Mouse (Mus musculus): ENCODE data around the gene Mrnip. TPM values are rescaled to one million over a fixed set of nuclear protein-coding genes. Genes with fewer than 3 reads are reported as not detected.

The Mrnip gene
- polyA plus RNA-seq, 1 experiment from 2014 or later, result 7.0 TPM

GRCm38 (mm10) chr11:50243926-50244325 is 69.7 kb downstream of the Mrnip start:
- Histone ChIP-seq H3K27me3 (replicated peaks; ENCODE audit: control insufficient read depth, insufficient read depth, low read length) (no peaks in the 10 kb centered on the region), H3K9ac (ENCODE audit: low read depth, low read length) (no peak overlapping the region), H3K4me3 (ENCODE audit: low read depth, low read length) (no peak overlapping the region), H3K27ac (ENCODE audit: low read depth, low read length) (no peak overlapping the region), H3K9me3 (ENCODE audit: control insufficient read depth) (no peaks in the 10 kb centered on the region), H3K4me2 (replicated peaks; ENCODE audit: low read depth) (no peak overlapping the region), H3K36me3 (ENCODE audit: control insufficient read depth, insufficient read depth) (no peaks in the 10 kb centered on the region), H3K4me1 (replicated peaks; ENCODE audit: control insufficient read depth, insufficient read depth, low read length) (no peaks in the 10 kb centered on the region)
- ATAC-seq, result no peak
- WGBS, result 78% methylated on average over 6 of the region's 6 CpGs
- no peak for TF ChIP-seq CTCF (IDR thresholded peaks at IDR 0.05; ENCODE audit: low read depth)

- Histone ChIP-seq H3K36me3 (ENCODE audit: control insufficient read depth, insufficient read depth) (no peaks in the 10 kb centered on the region), H3K4me2 (replicated peaks; ENCODE audit: low read depth) (no peak overlapping the region), H3K4me1 (replicated peaks; ENCODE audit: control insufficient read depth, insufficient read depth, low read length) (no peaks in the 10 kb centered on the region), H3K27me3 (replicated peaks; ENCODE audit: control insufficient read depth, insufficient read depth, low read length) (no peaks in the 10 kb centered on the region), H3K9ac (ENCODE audit: low read depth, low read length) (no peak overlapping the region), H3K9me3 (ENCODE audit: control insufficient read depth) (no peaks in the 10 kb centered on the region), H3K4me3 (ENCODE audit: low read depth, low read length) (no peak overlapping the region), H3K27ac (ENCODE audit: low read depth, low read length) (no peak overlapping the region)
- no peak for ATAC-seq
- 82% methylated on average over 5 of the region's 5 CpGs for WGBS
- no peak for TF ChIP-seq CTCF (IDR thresholded peaks at IDR 0.05; ENCODE audit: low read depth)
Observed at GRCm38 (mm10) chr11:50245269-50245668, 71.0 kb downstream of the Mrnip start.

- no peaks in the 10 kb centered on the region for H3K36me3 ChIP-seq (ENCODE audit: control insufficient read depth, insufficient read depth)
- H3K4me3 ChIP-seq (ENCODE audit: low read depth, low read length), result no peak overlapping the region
- no peak overlapping the region for H3K9ac ChIP-seq (ENCODE audit: low read depth, low read length)
- WGBS, result 57% methylated on average over 7 of the region's 7 CpGs
- no peak overlapping the region for H3K27ac ChIP-seq (ENCODE audit: low read depth, low read length)
- no peak for ATAC-seq
- no peaks in the 10 kb centered on the region for H3K9me3 ChIP-seq (ENCODE audit: control insufficient read depth)
- TF ChIP-seq CTCF (IDR thresholded peaks at IDR 0.05; ENCODE audit: low read depth), result no peak
- H3K4me1 ChIP-seq (replicated peaks; ENCODE audit: control insufficient read depth, insufficient read depth, low read length), result no peaks in the 10 kb centered on the region
- no peaks in the 10 kb centered on the region for H3K27me3 ChIP-seq (replicated peaks; ENCODE audit: control insufficient read depth, insufficient read depth, low read length)
- H3K4me2 ChIP-seq (replicated peaks; ENCODE audit: low read depth), result no peak overlapping the region
Observed at GRCm38 (mm10) chr11:50248473-50249171, 74.4 kb downstream of the Mrnip start.

Small RNA genes lying within 50 kb of the gene (microRNA-seq; reads per million reads assigned to microRNA genes)
- gene Mir6919, result not detected

Other genes starting within 250 kb of the Mrnip start
- 46.5 and 52.2 TPM in 2 replicates for gene Rnf130, start 149.1 kb upstream of the Mrnip start, polyA plus RNA-seq (2015; fragmentation: Nextera tagmentation; extraction: Ambion mirVana)
- 16.7 and 18.0 TPM in 2 replicates for gene Tbc1d9b, start 43.0 kb upstream of the Mrnip start, polyA plus RNA-seq (2015; fragmentation: Nextera tagmentation; extraction: Ambion mirVana)
- gene Sqstm1, start 36.4 kb downstream of the Mrnip start, polyA plus RNA-seq (2015; fragmentation: Nextera tagmentation; extraction: Ambion mirVana), result 197 and 213 TPM in 2 replicates
- gene Mgat4b, start 36.4 kb downstream of the Mrnip start, polyA plus RNA-seq (2015; fragmentation: Nextera tagmentation; extraction: Ambion mirVana), result 33.2 and 35.0 TPM in 2 replicates
- 39.5 and 54.4 TPM in 2 replicates for gene Ltc4s, start 64.2 kb downstream of the Mrnip start, polyA plus RNA-seq (2015; fragmentation: Nextera tagmentation; extraction: Ambion mirVana)
- 2.5 and 2.6 TPM in 2 replicates for gene Maml1, start 117.9 kb downstream of the Mrnip start, polyA plus RNA-seq (2015; fragmentation: Nextera tagmentation; extraction: Ambion mirVana)
- 181 and 187 TPM in 2 replicates for gene Canx, start 151.2 kb downstream of the Mrnip start, polyA plus RNA-seq (2015; fragmentation: Nextera tagmentation; extraction: Ambion mirVana)
- gene Cby3, start 180.0 kb downstream of the Mrnip start, polyA plus RNA-seq (2015; fragmentation: Nextera tagmentation; extraction: Ambion mirVana), result 0.17 and 0.30 TPM in 2 replicates
- 111 and 112 TPM in 2 replicates for gene Hnrnph1, start 202.5 kb downstream of the Mrnip start, polyA plus RNA-seq (2015; fragmentation: Nextera tagmentation; extraction: Ambion mirVana)